Mouse (Mus musculus): ENCODE results near the gene Dzip1l. TPM values are rescaled to one million over a fixed set of nuclear protein-coding genes. Genes with fewer than 3 reads are reported as not detected.

The Dzip1l gene
- total RNA-seq, 4 experiments from 2014 or later, result 20.9 to 28.1 (median 25.1) TPM

DNA sequence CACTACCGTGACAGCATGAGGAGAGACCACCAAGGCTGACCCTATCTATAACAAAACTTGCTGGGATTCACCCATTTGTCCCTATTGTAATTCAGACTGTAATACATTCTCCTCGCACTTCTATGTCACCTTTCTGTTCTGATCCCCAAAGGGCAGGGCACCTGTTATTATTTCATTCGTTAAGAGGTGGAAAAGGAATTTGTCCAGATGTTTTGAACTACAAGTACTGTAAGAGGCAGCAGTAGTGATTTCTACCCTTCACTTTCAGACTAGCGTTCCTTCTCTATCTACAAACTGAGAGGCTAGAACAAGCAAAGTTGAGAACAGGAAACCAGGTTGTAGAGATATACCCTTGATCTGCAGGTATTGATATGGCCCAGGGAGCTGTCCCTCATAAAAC is 81.0 kb downstream of the Dzip1l start:
- DNase-seq (ENCODE audit: low spot score in 2 of 2), result no peak

DNA sequence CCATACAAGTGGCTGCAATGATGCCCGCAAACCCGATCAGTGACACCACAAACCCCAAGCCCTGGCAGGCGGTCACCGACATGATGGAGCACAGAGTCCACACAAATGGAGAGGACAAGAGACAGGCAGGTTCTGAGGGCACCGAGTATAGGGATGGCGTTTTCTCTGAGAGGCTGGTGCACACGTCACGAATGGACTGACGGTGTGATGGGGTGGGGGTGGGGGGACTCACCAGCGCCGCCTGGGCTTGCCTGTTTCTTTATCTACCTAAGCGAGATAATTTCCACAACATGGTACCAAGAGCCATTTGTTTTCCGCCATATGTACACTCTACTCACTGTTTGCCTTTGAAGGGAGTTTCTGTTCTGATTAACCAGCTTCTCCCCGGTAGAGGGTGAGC is 87.8 kb downstream of the Dzip1l start, which contains the start of gene Cldn18:
Gene Cldn18, minus strand, starts transcription at position 134 of the 400 bp plus-strand sequence.
- DNase-seq (ENCODE audit: low spot score in 2 of 2), result no peak

Other genes with a start within 250 kb of the Dzip1l start
- 100 to 1,000 TPM; 133 to 164 (median 142) TPM for gene Mras, start 192.1 kb upstream of the Dzip1l start, total RNA-seq (2022)
- under 1 TPM; 0.39 to 0.85 (median 0.62) TPM for gene Nme9, start 178.0 kb upstream of the Dzip1l start, total RNA-seq (2022)
- 10 to 100 TPM; 48.1 to 57.8 (median 57.1) TPM for gene Armc8, start 60.6 kb upstream of the Dzip1l start, total RNA-seq (2022)
- gene Dbr1, start 53.7 kb upstream of the Dzip1l start, total RNA-seq (2022), result 10 to 100 TPM; 13.3 to 19.1 (median 14.7) TPM
- under 1 TPM in 2 of 4 experiments, not detected in 2; 0.14 to 0.39 TPM for gene A4gnt, start 17.0 kb upstream of the Dzip1l start, total RNA-seq (2022)
- not detected for gene Cldn18, start 87.8 kb downstream of the Dzip1l start, total RNA-seq (2022)
- not detected for gene Sox14, start 246.7 kb downstream of the Dzip1l start, total RNA-seq (2022)

Measured in layer of hippocampus, adult 8-10 months (tissue).